Comparison of ENCODE assay signal across 9 mouse cellular contexts in the genomic region with DNA sequence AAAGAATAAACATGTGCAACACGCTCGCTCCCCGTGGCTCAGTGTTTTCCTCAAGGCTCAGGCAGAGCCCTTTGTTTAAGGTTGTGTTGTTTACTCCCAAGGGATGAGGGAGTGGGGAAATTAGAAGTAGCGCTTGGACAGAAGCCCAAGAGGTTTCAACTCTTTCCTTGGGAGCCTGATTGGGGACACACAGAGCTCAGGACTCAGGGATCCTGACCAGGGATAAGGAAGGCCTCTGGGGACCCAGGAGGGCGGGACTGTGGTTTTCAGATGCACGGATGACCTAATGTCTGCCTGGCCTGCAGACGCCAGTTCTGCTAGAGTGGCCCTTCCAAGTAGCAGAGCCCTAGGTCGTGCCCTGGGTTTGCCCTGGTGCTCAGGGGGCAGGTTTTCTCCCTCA. TPM values are rescaled to one million over a fixed set of nuclear protein-coding genes. Genes with fewer than 3 reads are reported as not detected.
DNase-seq lines count a peak whose midpoint lies in the region; ATAC-seq and TF ChIP-seq lines count a peak whose summit lies in the region.
"Had no signal": no experiment of that assay in that cellular context is flagged by ENCODE, and none has a peak within 500 bp of the region (broad histone marks: within the 10 kb centered on the region; RNA-seq: fewer than 3 reads in every experiment).

No protein-coding gene starts in this region.

- H3K27ac ChIP-seq in kidney, embryonic 16.5 days (ENCODE audit: low read length): no peak overlapping the region

- TF ChIP-seq POLR2A in lung, adult 2 months (IDR thresholded peaks at IDR 0.05; ENCODE audit: borderline replicate concordance, extremely low read depth, low read depth, low read length): no peak

- no peaks in the 10 kb centered on the region for H3K9me3 ChIP-seq in kidney, embryonic 16.5 days (ENCODE audit: low read length)

- DNase-seq in lung, adult 18-20 months: peak; percentile 55 to 73
- no peak for DNase-seq in lung, adult 2 months
- peak; percentile 70 to 78 for DNase-seq in gastrocnemius, postnatal 36 days
- peak; percentile 65 for DNase-seq in testis, postnatal 10 days (ENCODE audit: low spot score)
- DNase-seq in frontal cortex, postnatal 25 days (ENCODE audit: low spot score in 2 of 2): no peak
- DNase-seq in right cerebral cortex, postnatal 36 days (ENCODE audit: low spot score in 2 of 2): no peak
- DNase-seq: cerebellum, adult 11 months had no signal

- peak; percentile 35; the same call in 1 of the 2 replicates for ATAC-seq in kidney, embryonic 16.5 days (ENCODE audit: low FRiP score, low TSS enrichment)
- ATAC-seq in granulocyte monocyte progenitor cell, adult 5-6 weeks (replicated peaks; ENCODE audit: poor library complexity, severe bottlenecking): no peak

- H3K4me3 ChIP-seq in lung, adult 2 months (replicated peaks; ENCODE audit: extremely low read depth, low read depth, low read length): no peak overlapping the region
- no peak overlapping the region for H3K4me3 ChIP-seq in kidney, embryonic 16.5 days (ENCODE audit: low read length)

- intact Hi-C loops in gastrocnemius, postnatal 36 days (cut with DNase I): no loop called here

- TF ChIP-seq CTCF in lung, adult 2 months (IDR thresholded peaks at IDR 0.05; ENCODE audit: insufficient read depth, low read length): no peak

- H3K36me3 ChIP-seq in kidney, embryonic 16.5 days (ENCODE audit: insufficient read depth, low read length): no peaks in the 10 kb centered on the region

- 39% methylated on average over 8 of the region's 8 CpGs for WGBS in lung, adult 2 months
- 45% methylated on average over 8 of the region's 8 CpGs for WGBS in kidney, embryonic 16.5 days

- H3K4me1 ChIP-seq in lung, adult 2 months (ENCODE audit: control insufficient read depth, insufficient read depth, low read length): peaks cover 3% of the 10 kb centered on the region; the same call in 1 of the 2 replicates
- H3K4me1 ChIP-seq in kidney, embryonic 16.5 days (ENCODE audit: insufficient read depth, low read length): 0 out of 2 replicates have a peak, but pooled peaks cover 4% of the 10 kb centered on the region

- no peak overlapping the region for H3K9ac ChIP-seq in kidney, embryonic 16.5 days (replicated peaks; ENCODE audit: low read length)

- no peak overlapping the region for H3K4me2 ChIP-seq in kidney, embryonic 16.5 days (replicated peaks; ENCODE audit: low read depth, low read length)

- no peaks in the 10 kb centered on the region for H3K27me3 ChIP-seq in kidney, embryonic 16.5 days (ENCODE audit: insufficient read depth, low read length)

RNA-seq across cellular contexts. Expression of gene Map4, which starts 24.0 kb away (rescaled TPM):
- 253 and 275 TPM in 2 replicates for polyA plus RNA-seq in lung, adult 2 months (2012; rRNA removed)
- total RNA-seq in gastrocnemius, postnatal 36 days (2021): 100 to 1,000 TPM; 418 to 437 TPM
- polyA plus RNA-seq in kidney, embryonic 16.5 days (2015; fragmentation: Nextera tagmentation; extraction: Ambion mirVana): 53.9 and 64.7 TPM in 2 replicates
- 33.3 and 42.6 TPM in 2 replicates for total RNA-seq in granulocyte monocyte progenitor cell, adult 5-6 weeks (2014; fragmentation: Nextera tagmentation)
- 17.1 and 22.3 TPM in 2 replicates for total RNA-seq in granulocyte monocyte progenitor cell, adult 5-6 weeks (2017)

RNA-seq across cellular contexts. Expression of gene Cdc25a, which starts 31.9 kb away (rescaled TPM):
- 3.3 and 3.7 TPM in 2 replicates for polyA plus RNA-seq in lung, adult 2 months (2012; rRNA removed)
- 1 to 10 TPM; 3.4 to 4.2 TPM for total RNA-seq in gastrocnemius, postnatal 36 days (2021)
- polyA plus RNA-seq in kidney, embryonic 16.5 days (2015; fragmentation: Nextera tagmentation; extraction: Ambion mirVana): 24.3 and 28.0 TPM in 2 replicates
- total RNA-seq in granulocyte monocyte progenitor cell, adult 5-6 weeks (2014; fragmentation: Nextera tagmentation): 45.1 and 52.5 TPM in 2 replicates
- 50.6 and 54.4 TPM in 2 replicates for total RNA-seq in granulocyte monocyte progenitor cell, adult 5-6 weeks (2017)

RNA-seq across cellular contexts. Expression of gene Camp, which starts 57.9 kb away (rescaled TPM):
- polyA plus RNA-seq in lung, adult 2 months (2012; rRNA removed): 0.17 and 3.1 TPM in 2 replicates
- not detected for total RNA-seq in gastrocnemius, postnatal 36 days (2021)
- polyA plus RNA-seq in kidney, embryonic 16.5 days (2015; fragmentation: Nextera tagmentation; extraction: Ambion mirVana): 1.4 and 2.2 TPM in 2 replicates
- total RNA-seq in granulocyte monocyte progenitor cell, adult 5-6 weeks (2014; fragmentation: Nextera tagmentation): 3.0 and 37.6 TPM in 2 replicates
- 99.8 and 173 TPM in 2 replicates for total RNA-seq in granulocyte monocyte progenitor cell, adult 5-6 weeks (2017)

Comparison
In these comparisons a context has a peak if more than half of its experiments do, and no peak if none do; other contexts are left out.
1. DNase-seq: peak in lung, adult 18-20 months (2 of 2), gastrocnemius, postnatal 36 days (2 of 2) and testis, postnatal 10 days (single experiment); none in lung, adult 2 months (single experiment), frontal cortex, postnatal 25 days (0 of 2) and right cerebral cortex, postnatal 36 days (0 of 2).
2. RNA of gene Map4, which starts 24.0 kb away (total RNA-seq): 418 to 437 TPM in gastrocnemius, postnatal 36 days; 17.1 to 42.6 TPM in granulocyte monocyte progenitor cell, adult 5-6 weeks; every median in the first group is over 4 times any median in the second.
3. RNA of gene Cdc25a, which starts 31.9 kb away (total RNA-seq): 45.1 to 54.4 TPM in granulocyte monocyte progenitor cell, adult 5-6 weeks; 3.4 to 4.2 TPM in gastrocnemius, postnatal 36 days; every median in the first group is over 4 times any median in the second.
4. RNA of gene Camp, which starts 57.9 kb away (total RNA-seq): 3.0 to 173 TPM in granulocyte monocyte progenitor cell, adult 5-6 weeks; not detected in gastrocnemius, postnatal 36 days; every median in the first group is over 4 times any median in the second.